Mouse (Mus musculus) olfactory bulb, adult 2 months (tissue): ENCODE measurements around the gene Bnc2.

Experiments used
- CTCF ChIP-seq: fragments of 200-500 bp; IDR thresholded peaks from 2 replicates; pipeline ENCODE4 v1.5.1; 2012; ENCODE audit warnings: low read depth, mild to moderate bottlenecking, low read length, moderate library complexity; ENCODE audit not compliant: insufficient read depth
- POLR2A ChIP-seq: fragments of 200-500 bp; IDR thresholded peaks from 2 replicates; pipeline ENCODE4 v1.6.1; 2012; ENCODE audit warnings: mild to moderate bottlenecking, low read depth, low read length, moderate library complexity; ENCODE audit not compliant: insufficient read depth

- no peak for TF ChIP-seq POLR2A
- no peak for TF ChIP-seq CTCF
Observed at GRCm38 (mm10) chr4:84427955-84428354, 247.1 kb downstream of the Bnc2 start.
